In genomic region chr6:35497406-35497805, GRCm38 (mm10) we compare ENCODE assay signal across 25 mouse cellular contexts.
"Had no signal": no experiment of that assay in that cellular context is flagged by ENCODE, and none has a peak within 500 bp of the region (broad histone marks: within the 10 kb centered on the region; RNA-seq: fewer than 3 reads in every experiment).

No protein-coding gene starts in this region.

- H3K27ac ChIP-seq: heart, adult 2 months; heart, embryonic 13.5 days; heart, embryonic 15.5 days; hindbrain, embryonic 13.5 days; hindbrain, embryonic 15.5 days; hindbrain, postnatal 0 days; kidney, embryonic 15.5 days; kidney, postnatal 0 days; limb, embryonic 13.5 days; limb, embryonic 15.5 days; liver, embryonic 12.5 days had no signal

- ATAC-seq: hindbrain, postnatal 0 days; intestine, embryonic 16.5 days; liver, embryonic 12.5 days had no signal

- H3K9me3 ChIP-seq: heart, embryonic 13.5 days; heart, embryonic 15.5 days; hindbrain, embryonic 13.5 days; hindbrain, embryonic 15.5 days; kidney, embryonic 15.5 days; limb, embryonic 13.5 days; limb, embryonic 15.5 days; liver, embryonic 12.5 days had no signal

- H3K36me3 ChIP-seq: heart, embryonic 13.5 days; heart, embryonic 15.5 days; hindbrain, embryonic 13.5 days; hindbrain, embryonic 15.5 days; kidney, embryonic 15.5 days; limb, embryonic 13.5 days; limb, embryonic 15.5 days; liver, embryonic 12.5 days had no signal

- H3K4me3 ChIP-seq: heart, adult 2 months; heart, embryonic 13.5 days; heart, embryonic 15.5 days; hindbrain, embryonic 13.5 days; hindbrain, embryonic 15.5 days; kidney, embryonic 15.5 days; limb, embryonic 13.5 days; limb, embryonic 15.5 days; liver, embryonic 12.5 days had no signal

- H3K4me2 ChIP-seq: heart, embryonic 11.5 days; heart, embryonic 13.5 days; heart, embryonic 15.5 days; hindbrain, embryonic 13.5 days; hindbrain, embryonic 15.5 days; kidney, embryonic 15.5 days; limb, embryonic 13.5 days; limb, embryonic 15.5 days; liver, embryonic 12.5 days had no signal

- H3K9ac ChIP-seq: heart, embryonic 13.5 days; heart, embryonic 15.5 days; hindbrain, embryonic 13.5 days; hindbrain, embryonic 15.5 days; kidney, embryonic 15.5 days; limb, embryonic 13.5 days; limb, embryonic 15.5 days; liver, embryonic 12.5 days had no signal

- H3K27me3 ChIP-seq: heart, embryonic 13.5 days; heart, embryonic 15.5 days; hindbrain, embryonic 13.5 days; hindbrain, embryonic 15.5 days; kidney, embryonic 15.5 days; limb, embryonic 13.5 days; limb, embryonic 15.5 days; liver, embryonic 12.5 days had no signal

- H3K4me1 ChIP-seq: heart, embryonic 13.5 days; heart, embryonic 15.5 days; hindbrain, embryonic 13.5 days; hindbrain, embryonic 15.5 days; kidney, embryonic 15.5 days; limb, embryonic 13.5 days; limb, embryonic 15.5 days; liver, embryonic 12.5 days had no signal

- DNase-seq: gastrocnemius, postnatal 14 days; gastrocnemius, postnatal 36 days; heart, adult 2 months; heart, postnatal 14 days; heart, postnatal 36 days; kidney, adult 11 months; kidney, adult 2 months; kidney, adult 9 months; kidney, postnatal 14 days; kidney, postnatal 36 days; layer of hippocampus, adult 9-11 months; layer of hippocampus, postnatal 36 days; left cerebral cortex, postnatal 4 days had no signal
